13 mouse cellular contexts compared by ENCODE assay signal in the genomic region with DNA sequence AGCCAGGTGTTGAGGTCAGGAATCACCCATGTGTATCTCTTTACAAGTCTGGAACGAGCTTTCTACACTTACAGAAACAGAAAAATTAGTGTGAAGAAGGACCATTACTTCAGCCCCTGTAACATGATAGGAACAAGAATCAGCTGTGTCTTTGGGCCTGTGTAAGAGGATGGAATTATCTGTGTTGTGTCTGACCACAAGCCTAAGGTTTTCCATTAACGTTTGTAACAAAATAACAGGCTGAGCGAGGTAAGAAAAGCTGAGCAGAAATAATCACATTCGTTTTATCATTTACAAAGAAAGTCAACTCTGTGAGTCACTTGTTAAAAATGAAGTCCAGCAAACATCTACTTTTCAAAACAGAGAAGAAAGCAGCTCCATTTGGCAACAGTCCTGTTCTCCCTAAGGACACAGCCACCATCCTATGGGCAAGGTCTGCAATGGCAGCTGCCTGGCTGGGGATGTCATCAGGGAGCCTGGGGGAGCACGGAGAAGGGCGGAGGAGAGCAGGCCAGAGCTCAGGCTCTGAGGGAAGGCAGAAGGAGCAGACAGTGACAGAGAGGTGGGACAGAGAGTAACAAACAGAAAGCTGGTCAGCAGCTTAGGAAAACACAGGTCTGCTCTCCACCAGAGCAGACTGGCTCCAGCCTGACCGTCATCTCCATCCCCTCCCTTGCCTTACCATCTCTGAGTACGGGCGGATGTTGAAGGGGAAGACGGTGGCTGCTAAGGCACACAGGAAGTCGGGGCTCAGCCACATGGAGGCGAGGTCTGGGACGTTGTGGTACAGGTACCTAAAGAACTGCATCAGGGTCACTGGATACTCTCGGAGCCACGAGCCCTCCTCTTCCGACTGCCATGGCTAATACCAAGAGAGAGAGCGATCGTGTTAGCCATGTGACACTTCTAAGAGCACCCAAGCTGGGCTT.
A peak's percentile ranks its signal among the peaks of the same experiment; 100 is the strongest.
DNase-seq lines count a peak whose midpoint lies in the region; ATAC-seq and TF ChIP-seq lines count a peak whose summit lies in the region.
"Had no signal": no experiment of that assay in that cellular context is flagged by ENCODE, and none has a peak within 500 bp of the region (broad histone marks: within the 10 kb centered on the region; RNA-seq: fewer than 3 reads in every experiment).

No protein-coding gene starts in this region.

- H3K4me2 ChIP-seq in heart, postnatal 0 days (ENCODE audit: low read depth, low read length) = no peak overlapping the region
- H3K4me2 ChIP-seq in stomach, postnatal 0 days (replicated peaks; ENCODE audit: low read depth) = no peak overlapping the region
- H3K4me2 ChIP-seq: intestine, embryonic 15.5 days; liver, embryonic 13.5 days had no signal

- 81% methylated on average over 18 of the region's 18 CpGs for WGBS in heart, postnatal 0 days
- 77% methylated on average over 18 of the region's 18 CpGs for WGBS in stomach, postnatal 0 days

- H3K27me3 ChIP-seq in heart, postnatal 0 days (ENCODE audit: control insufficient read depth, insufficient read depth, low read length) = no peaks in the 10 kb centered on the region
- H3K27me3 ChIP-seq in stomach, postnatal 0 days (ENCODE audit: control insufficient read depth, insufficient read depth, low read length) = no peaks in the 10 kb centered on the region
- H3K27me3 ChIP-seq: intestine, embryonic 15.5 days; liver, embryonic 13.5 days; megakaryocyte, embryonic 14.5 days had no signal

- no peak for TF ChIP-seq EP300 in heart, postnatal 0 days (IDR thresholded peaks at IDR 0.05; ENCODE audit: low read depth)
- no peak for TF ChIP-seq EP300 in stomach, postnatal 0 days (optimal IDR thresholded peaks at IDR 0.05)

- no peak for ATAC-seq in heart, postnatal 0 days (ENCODE audit: insufficient read depth, low read depth)
- peak; percentile 42 for ATAC-seq in stomach, postnatal 0 days (ENCODE audit: low FRiP score, low TSS enrichment)
- ATAC-seq: intestine, embryonic 15.5 days; lung, postnatal 0 days had no signal

- H3K9me3 ChIP-seq in heart, postnatal 0 days (replicated peaks; ENCODE audit: control insufficient read depth, low read length) = no peaks in the 10 kb centered on the region
- H3K9me3 ChIP-seq in stomach, postnatal 0 days (ENCODE audit: control insufficient read depth, low read length) = no peaks in the 10 kb centered on the region
- H3K9me3 ChIP-seq: intestine, embryonic 15.5 days; liver, embryonic 13.5 days; megakaryocyte, embryonic 14.5 days had no signal

- peak; percentile 14 to 50 for DNase-seq in adrenal gland, adult (ENCODE audit: inconsistent age in 2 of 2, low spot score in 1 of 2)
- DNase-seq in adrenal gland, adult 18-20 months (ENCODE audit: low spot score in 2 of 2) = no peak
- no peak for DNase-seq in heart, postnatal 0 days (ENCODE audit: low spot score)
- no peak for DNase-seq in heart, adult 9 months (ENCODE audit: low spot score in 2 of 2)
- peak; percentile 45 for DNase-seq in cerebellum, adult 8-10 months
- no peak for DNase-seq in stomach, postnatal 0 days (ENCODE audit: low spot score)
- no peak for DNase-seq in spleen, postnatal 36 days (ENCODE audit: low spot score in 2 of 2)
- no peak for DNase-seq in thymus, postnatal 10 days (ENCODE audit: low spot score in 2 of 2)
- DNase-seq: kidney, postnatal 14 days; liver, embryonic 13.5 days had no signal

- no peak overlapping the region for H3K4me3 ChIP-seq in heart, postnatal 0 days (ENCODE audit: low read depth, low read length)
- no peak overlapping the region for H3K4me3 ChIP-seq in stomach, postnatal 0 days (ENCODE audit: low read depth, low read length)
- H3K4me3 ChIP-seq: intestine, embryonic 15.5 days; liver, embryonic 13.5 days; megakaryocyte, embryonic 14.5 days had no signal

- no peak overlapping the region for H3K9ac ChIP-seq in heart, postnatal 0 days (replicated peaks; ENCODE audit: low read depth, low read length)
- no peak overlapping the region for H3K9ac ChIP-seq in stomach, postnatal 0 days (ENCODE audit: low read length)
- H3K9ac ChIP-seq: intestine, embryonic 15.5 days; liver, embryonic 13.5 days had no signal

- H3K27ac ChIP-seq in heart, postnatal 0 days (ENCODE audit: low read depth) = 0 out of 2 replicates have a peak overlapping the region, but pooled peaks have one; percentile 13
- 0 out of 2 replicates have a peak overlapping the region, but pooled peaks have one; percentile 8 for H3K27ac ChIP-seq in stomach, postnatal 0 days (replicated peaks)
- H3K27ac ChIP-seq: intestine, embryonic 15.5 days; liver, embryonic 13.5 days had no signal

- no peak for TF ChIP-seq CTCF in heart, postnatal 0 days (IDR thresholded peaks at IDR 0.05; ENCODE audit: low read depth)
- TF ChIP-seq CTCF in stomach, postnatal 0 days (IDR thresholded peaks at IDR 0.05; ENCODE audit: low read depth) = no peak

- no peaks in the 10 kb centered on the region for H3K4me1 ChIP-seq in heart, postnatal 0 days (ENCODE audit: control insufficient read depth, insufficient read depth)
- no peaks in the 10 kb centered on the region for H3K4me1 ChIP-seq in stomach, postnatal 0 days (replicated peaks; ENCODE audit: control insufficient read depth, insufficient read depth)
- H3K4me1 ChIP-seq: intestine, embryonic 15.5 days; liver, embryonic 13.5 days had no signal

- H3K36me3 ChIP-seq in heart, postnatal 0 days (replicated peaks; ENCODE audit: control insufficient read depth, insufficient read depth, low read length) = peaks cover 85% of the 10 kb centered on the region
- H3K36me3 ChIP-seq in stomach, postnatal 0 days (ENCODE audit: control insufficient read depth, insufficient read depth, low read length) = peaks cover 20% of the 10 kb centered on the region

Comparison
In these comparisons a context has a peak if more than half of its experiments do, and no peak if none do; other contexts are left out.
1. DNase-seq: peak in adrenal gland, adult (2 of 2) and cerebellum, adult 8-10 months (single experiment); none in adrenal gland, adult 18-20 months (0 of 2), heart, postnatal 0 days (single experiment), heart, adult 9 months (0 of 2), stomach, postnatal 0 days (single experiment), spleen, postnatal 36 days (0 of 2) and thymus, postnatal 10 days (0 of 2).